Comparison of ENCODE assay signal across 21 mouse cellular contexts in the genomic region with DNA sequence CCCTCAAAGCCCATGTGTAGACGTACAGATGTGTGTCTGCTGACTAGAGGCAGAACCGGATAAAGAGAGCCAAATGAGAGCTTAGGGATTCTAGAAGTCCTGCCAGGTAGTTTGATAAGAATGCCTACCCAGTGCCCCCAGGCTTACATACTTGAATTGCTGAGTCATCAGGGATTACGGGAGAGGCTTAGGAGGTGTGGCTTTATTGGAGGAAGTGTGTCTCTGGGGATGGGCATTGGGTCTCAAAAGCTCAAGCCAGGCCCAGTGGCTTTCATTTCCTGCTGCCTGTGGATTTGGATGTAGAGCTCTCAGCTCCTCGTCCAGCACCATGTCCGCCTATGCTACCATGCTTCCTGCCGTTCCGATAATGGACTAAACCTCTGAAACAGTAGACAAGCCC. TPM values are rescaled to one million over a fixed set of nuclear protein-coding genes. Genes with fewer than 3 reads are reported as not detected.
DNase-seq lines count a peak whose midpoint lies in the region; ATAC-seq and TF ChIP-seq lines count a peak whose summit lies in the region.
"Had no signal": no experiment of that assay in that cellular context is flagged by ENCODE, and none has a peak within 500 bp of the region (broad histone marks: within the 10 kb centered on the region; RNA-seq: fewer than 3 reads in every experiment).

No protein-coding gene starts in this region.

- in situ Hi-C loops in ES-E14 (cut with MboI; ENCODE audit: low sequenced_read_pairs in 2 of 2, unreplicated experiment in 2 of 2), result no loop called here

- WGBS in liver, embryonic 16.5 days (ENCODE audit: insufficient replicate concordance), result 71% methylated on average over 7 of the region's 7 CpGs
- WGBS in liver, embryonic 11.5 days, result 83% methylated on average over 7 of the region's 7 CpGs

- ATAC-seq in liver, embryonic 16.5 days (ENCODE audit: low read depth), result 0 out of 2 replicates have a peak, but pooled peaks have one; percentile 14
- no peak for ATAC-seq in liver, embryonic 11.5 days (replicated peaks; ENCODE audit: low FRiP score)
- ATAC-seq: intestine, postnatal 0 days; midbrain, embryonic 13.5 days had no signal

- H3K4me3 ChIP-seq in liver, embryonic 16.5 days (ENCODE audit: low read depth, low read length), result no peak overlapping the region
- no peak overlapping the region for H3K4me3 ChIP-seq in liver, embryonic 11.5 days (ENCODE audit: low read depth, low read length)
- H3K4me3 ChIP-seq in ES-E14 (ENCODE audit: insufficient read depth in 1 of 2, low read depth in 1 of 2, low read length in 2 of 2, poor library complexity in 1 of 2, severe bottlenecking in 1 of 2), result no peak overlapping the region
- H3K4me3 ChIP-seq: forebrain, embryonic 12.5 days; gastrocnemius, adult 2 months; layer of hippocampus, adult 2 months; limb, embryonic 13.5 days; midbrain, embryonic 13.5 days had no signal

- H3K36me3 ChIP-seq in liver, embryonic 16.5 days (ENCODE audit: control insufficient read depth, insufficient read depth), result no peaks in the 10 kb centered on the region
- H3K36me3 ChIP-seq in liver, embryonic 11.5 days (ENCODE audit: control insufficient read depth, insufficient read depth, low read length), result peaks cover 25% of the 10 kb centered on the region
- H3K36me3 ChIP-seq in ES-E14 (ENCODE audit: control insufficient read depth, insufficient read depth, low read length, poor library complexity, severe bottlenecking), result peaks cover 43% of the 10 kb centered on the region

- peaks cover 4% of the 10 kb centered on the region; the same call in 1 of the 2 replicates for H3K4me1 ChIP-seq in liver, embryonic 16.5 days (ENCODE audit: control insufficient read depth, low read depth, low read length)
- H3K4me1 ChIP-seq in liver, embryonic 11.5 days (replicated peaks; ENCODE audit: control insufficient read depth, insufficient read depth, low read length), result no peaks in the 10 kb centered on the region
- H3K4me1 ChIP-seq in ES-E14 (ENCODE audit: control insufficient read depth in 2 of 2, insufficient read depth in 2 of 2, low read length in 2 of 2, poor library complexity in 1 of 2), result no peaks in the 10 kb centered on the region
- H3K4me1 ChIP-seq: forebrain, embryonic 12.5 days; limb, embryonic 13.5 days; midbrain, embryonic 13.5 days had no signal

- DNase-seq in liver, embryonic 11.5 days (ENCODE audit: low spot score), result no peak
- DNase-seq in ES-E14 (ENCODE audit: low read depth, low spot score) (no peak), ZHBTc4 (ENCODE audit: low read depth, low spot score) (peak; percentile 66)
- DNase-seq in testis, postnatal 14 days (ENCODE audit: low spot score), result no peak
- DNase-seq in left cerebral cortex, adult 8-10 months (ENCODE audit: low spot score in 2 of 2), result no peak
- DNase-seq in left cerebral cortex, adult 18-20 months (ENCODE audit: low spot score in 2 of 2), result no peak
- DNase-seq: adrenal gland, postnatal 25 days; cerebellum, adult 9-11 months; gastrocnemius, adult 2 months; heart, postnatal 10 days; kidney, postnatal 25 days; thymus, postnatal 25 days had no signal

- H3K27me3 ChIP-seq in liver, embryonic 16.5 days (ENCODE audit: control insufficient read depth, insufficient read depth, low read depth, low read length), result no peaks in the 10 kb centered on the region
- H3K27me3 ChIP-seq in liver, embryonic 11.5 days (replicated peaks; ENCODE audit: control insufficient read depth, insufficient read depth, low read length), result no peaks in the 10 kb centered on the region
- H3K27me3 ChIP-seq: forebrain, embryonic 12.5 days; limb, embryonic 13.5 days; midbrain, embryonic 13.5 days had no signal

- no peak overlapping the region for H3K27ac ChIP-seq in liver, embryonic 16.5 days (ENCODE audit: low read length)
- no peak overlapping the region for H3K27ac ChIP-seq in liver, embryonic 11.5 days (ENCODE audit: low read depth, low read length)
- H3K27ac ChIP-seq in ES-E14 (ENCODE audit: insufficient read depth, low read depth, low read length, poor library complexity, severe bottlenecking), result peak overlapping the region; percentile 36; the same call in 1 of the 2 replicates
- H3K27ac ChIP-seq: forebrain, embryonic 12.5 days; gastrocnemius, adult 2 months; layer of hippocampus, adult 2 months; limb, embryonic 13.5 days; liver, embryonic 14.5 days; midbrain, embryonic 13.5 days had no signal

- H3K4me2 ChIP-seq in liver, embryonic 16.5 days (ENCODE audit: low read depth, low read length), result no peak overlapping the region
- H3K4me2 ChIP-seq in liver, embryonic 11.5 days, result no peak overlapping the region
- H3K4me2 ChIP-seq: forebrain, embryonic 12.5 days; heart, embryonic 11.5 days; limb, embryonic 13.5 days; midbrain, embryonic 13.5 days had no signal

- no peaks in the 10 kb centered on the region for H3K9me3 ChIP-seq in liver, embryonic 16.5 days (replicated peaks; ENCODE audit: control insufficient read depth, low read length)
- H3K9me3 ChIP-seq in liver, embryonic 11.5 days (ENCODE audit: control insufficient read depth, low read length), result no peaks in the 10 kb centered on the region
- no peaks in the 10 kb centered on the region for H3K9me3 ChIP-seq in ES-E14 (ENCODE audit: control insufficient read depth, insufficient read depth, low read depth, low read length)
- H3K9me3 ChIP-seq: forebrain, embryonic 12.5 days; limb, embryonic 13.5 days; midbrain, embryonic 13.5 days had no signal

- no peak overlapping the region for H3K9ac ChIP-seq in liver, embryonic 16.5 days (ENCODE audit: low read depth, low read length)
- no peak overlapping the region for H3K9ac ChIP-seq in liver, embryonic 11.5 days (ENCODE audit: low read depth, low read length)
- no peak overlapping the region for H3K9ac ChIP-seq in ES-E14 (ENCODE audit: insufficient read depth, low read depth, low read length, poor library complexity, severe bottlenecking)
- H3K9ac ChIP-seq: forebrain, embryonic 12.5 days; limb, embryonic 13.5 days; liver, embryonic 14.5 days; midbrain, embryonic 13.5 days had no signal

TF ChIP-seq in ES-E14, 5 proteins besides CTCF, POLR2A, EP300 and RAD21:
- no peak for TF ChIP-seq CHD2 (IDR thresholded peaks at IDR 0.05; ENCODE audit: low read depth, low read length)
- no peak for TF ChIP-seq HCFC1 (IDR thresholded peaks at IDR 0.05; ENCODE audit: borderline replicate concordance, insufficient read depth, low read length)
- peak; percentile 93 for TF ChIP-seq MAFK (IDR thresholded peaks at IDR 0.05; ENCODE audit: insufficient read depth, low read depth, low read length)
- no peak for TF ChIP-seq ZC3H11A (IDR thresholded peaks at IDR 0.05; ENCODE audit: borderline replicate concordance, low read depth, low read length)

RNA-seq across cellular contexts. Expression of a gene that starts 3.5 kb away (rescaled TPM):
- 0.06 and 0.09 TPM in 2 replicates for polyA plus RNA-seq in liver, embryonic 16.5 days (2015; fragmentation: Nextera tagmentation; extraction: Ambion mirVana)
- 0.16 and 0.30 TPM in 2 replicates for polyA plus RNA-seq in liver, embryonic 11.5 days (2014; fragmentation: Nextera tagmentation; extraction: Ambion mirVana)
- total RNA-seq in ES-E14 (2012; rRNA removed), result 1.7 and 2.2 TPM in 2 replicates
- total RNA-seq in left cerebral cortex, adult 8-10 months (2022), result under 1 TPM; 0.49 to 0.72 (median 0.60) TPM
- 1 to 10 TPM in 1 of 2 experiments, under 1 TPM in 1; 0.77 to 1.1 TPM for total RNA-seq in left cerebral cortex, adult 18-20 months (2021)
- total RNA-seq: gastrocnemius, adult 2 months; heart, postnatal 10 days; monocyte, adult 5-6 weeks had no signal
- polyA plus RNA-seq: heart, embryonic 11.5 days; intestine, postnatal 0 days had no signal

RNA-seq across cellular contexts. Expression of a gene that starts 17.1 kb away (rescaled TPM):
- polyA plus RNA-seq in liver, embryonic 16.5 days (2015; fragmentation: Nextera tagmentation; extraction: Ambion mirVana), result 11.4 and 13.4 TPM in 2 replicates
- 34.5 and 39.4 TPM in 2 replicates for polyA plus RNA-seq in liver, embryonic 11.5 days (2014; fragmentation: Nextera tagmentation; extraction: Ambion mirVana)
- 83.4 and 131 TPM in 2 replicates for total RNA-seq in ES-E14 (2012; rRNA removed)
- 10 to 100 TPM; 28.4 to 30.7 (median 29.0) TPM for total RNA-seq in left cerebral cortex, adult 8-10 months (2022)
- total RNA-seq in left cerebral cortex, adult 18-20 months (2021), result 10 to 100 TPM; 29.4 to 30.7 TPM
